Mouse (Mus musculus): ENCODE data around the gene Rpl18a.
"Not testable (repeated sequence)": the region's sequence is repeated elsewhere in the genome, so short reads cannot be mapped to it uniquely, and the experiment has no call there.

Rpl18a gene

GRCm38 (mm10) chr8:70902211-70902610 is 5.0 kb upstream of the Rpl18a start:
- DNase-seq = no peak

- no peak for DNase-seq
These were observed 3.7 kb upstream of the Rpl18a start for GRCm38 (mm10) chr8:70900872-70901387.

GRCm38 (mm10) chr8:70899226-70899625 is 2.0 kb upstream of the Rpl18a start:
- no peak for DNase-seq

- no peak for DNase-seq
These were observed 1.5 kb upstream of the Rpl18a start for GRCm38 (mm10) chr8:70898661-70899198.

DNA sequence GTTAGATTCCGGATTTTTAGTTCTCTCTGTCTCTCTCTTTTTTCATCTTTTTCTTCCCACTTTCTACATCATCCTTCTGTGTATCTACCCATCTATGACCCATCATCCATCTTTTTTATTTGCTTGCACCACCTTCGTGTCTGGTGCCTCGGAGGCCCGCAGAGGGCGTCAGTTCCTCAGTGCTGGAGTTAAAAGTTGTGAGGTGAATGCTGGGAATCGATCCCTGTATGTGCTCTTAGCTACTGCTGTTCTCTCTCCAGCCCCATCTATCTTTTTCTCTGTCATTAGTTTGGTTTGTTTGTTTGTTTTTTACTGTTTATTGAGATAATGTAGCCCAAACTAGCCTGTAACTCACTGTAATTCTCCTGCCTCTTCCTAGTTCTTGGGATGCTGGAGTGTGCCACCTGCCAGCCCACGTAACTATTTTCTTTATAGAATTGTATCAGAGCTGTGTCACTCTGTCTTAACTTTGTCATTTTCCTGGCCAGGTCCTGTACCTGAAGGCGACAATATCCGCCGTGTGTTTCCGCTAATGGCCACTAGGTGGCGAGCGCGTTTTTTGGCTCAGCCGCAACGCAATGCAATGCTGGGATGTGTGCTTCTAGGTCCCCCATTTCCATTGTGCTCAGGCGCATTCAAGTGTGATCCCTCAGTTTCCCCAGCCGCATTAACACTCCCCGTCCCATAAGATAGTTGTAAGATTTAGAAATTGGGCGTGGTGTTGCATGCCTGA is 635 bp upstream of the Rpl18a start:
- DNase-seq = peak; percentile 83 to 86

GRCm38 (mm10) chr8:70896316-70897020 is 744 bp downstream of the Rpl18a start:
- DNase-seq = no peak

DNA sequence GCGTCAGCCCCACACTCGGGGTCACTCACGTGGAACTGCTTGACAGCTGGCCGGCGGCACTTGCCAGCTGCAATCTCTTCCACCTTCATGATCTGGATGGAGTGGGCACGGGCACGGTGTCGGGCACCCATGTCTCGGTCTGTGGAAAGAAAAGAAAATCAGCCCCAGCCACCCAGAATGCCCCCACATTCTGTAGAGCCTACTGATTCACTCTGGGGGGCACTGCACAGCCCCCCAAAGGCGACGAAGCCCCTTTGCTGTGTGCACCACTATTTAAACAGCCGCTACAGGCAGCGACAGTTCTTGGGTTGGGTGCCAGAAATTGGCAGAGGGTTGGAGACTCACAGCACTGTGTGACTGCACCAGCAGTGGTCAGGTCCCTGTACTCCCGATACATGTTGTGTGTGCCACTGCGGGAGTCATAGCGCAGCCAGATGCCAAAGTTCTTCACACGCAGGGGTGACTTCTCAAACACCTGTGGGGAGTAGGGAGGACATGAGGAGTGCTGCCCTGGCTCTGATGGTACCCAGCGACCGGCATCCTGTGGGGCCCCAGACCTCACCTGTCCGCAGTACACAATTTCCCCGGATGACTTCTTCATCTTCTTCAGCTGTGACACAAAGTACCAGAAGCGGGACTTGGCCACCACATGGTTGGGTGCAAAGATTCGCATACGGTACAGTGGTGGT is 1.5 kb downstream of the Rpl18a start:
- DNase-seq = not testable (repeated sequence)

- peak in 1 of 2 experiments; percentile 3 for DNase-seq
These were observed 2.3 kb downstream of the Rpl18a start for GRCm38 (mm10) chr8:70894771-70895545.

- DNase-seq = no peak
These were observed 2.9 kb downstream of the Rpl18a start for GRCm38 (mm10) chr8:70894385-70894720.

GRCm38 (mm10) chr8:70893656-70894384 is 3.4 kb downstream of the Rpl18a start:
- peak; percentile 73 to 76 for DNase-seq

DNA sequence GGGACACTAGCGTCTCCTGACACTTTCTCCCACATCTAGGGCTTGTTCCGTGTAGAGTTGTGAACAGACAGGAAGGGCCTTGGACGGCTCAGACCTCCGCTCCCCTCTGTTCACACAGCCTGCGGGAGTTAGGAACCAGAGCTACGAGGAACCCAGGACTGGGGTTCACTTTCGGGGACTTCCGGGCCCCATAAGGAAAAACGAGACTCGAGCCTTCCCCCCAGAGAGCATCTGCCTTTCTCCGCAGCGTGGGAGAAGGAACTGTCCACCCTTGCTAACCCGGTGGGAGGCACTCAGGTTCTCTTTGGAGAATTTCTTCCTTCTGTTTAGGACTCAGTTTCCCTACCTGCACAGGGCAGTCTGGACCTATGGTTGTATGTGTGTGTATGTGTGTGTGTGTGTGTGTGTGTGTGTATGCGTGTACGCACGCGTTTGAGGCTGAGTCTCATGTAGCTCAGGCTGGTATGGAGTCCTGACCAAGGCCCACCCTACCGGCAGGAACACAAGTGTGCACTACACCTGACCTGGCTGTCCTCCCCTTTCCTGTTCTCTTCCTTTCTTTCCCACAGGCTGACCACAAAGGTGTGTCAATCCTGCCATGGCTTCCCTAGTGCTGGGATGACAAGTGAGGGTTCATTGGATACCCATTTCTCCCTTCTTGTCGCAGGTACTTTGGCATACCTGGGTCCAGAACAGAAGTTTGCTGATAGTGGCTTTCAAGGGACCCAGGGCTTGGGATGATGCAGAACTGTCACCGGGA is 4.1 kb downstream of the Rpl18a start:
- no peak for DNase-seq

GRCm38 (mm10) chr8:70892022-70892895 is 5.0 kb downstream of the Rpl18a start, which contains the start of gene Slc5a5:
TSS of gene Slc5a5 (minus strand) at chr8:70892757.
- peak in 1 of 2 experiments; percentile 25 for DNase-seq

- peak in 1 of 2 experiments; percentile 49 for DNase-seq
These were observed 5.9 kb downstream of the Rpl18a start for GRCm38 (mm10) chr8:70891356-70891755.

- no peak for DNase-seq
These were observed 6.6 kb downstream of the Rpl18a start for GRCm38 (mm10) chr8:70890656-70891055.

DNA sequence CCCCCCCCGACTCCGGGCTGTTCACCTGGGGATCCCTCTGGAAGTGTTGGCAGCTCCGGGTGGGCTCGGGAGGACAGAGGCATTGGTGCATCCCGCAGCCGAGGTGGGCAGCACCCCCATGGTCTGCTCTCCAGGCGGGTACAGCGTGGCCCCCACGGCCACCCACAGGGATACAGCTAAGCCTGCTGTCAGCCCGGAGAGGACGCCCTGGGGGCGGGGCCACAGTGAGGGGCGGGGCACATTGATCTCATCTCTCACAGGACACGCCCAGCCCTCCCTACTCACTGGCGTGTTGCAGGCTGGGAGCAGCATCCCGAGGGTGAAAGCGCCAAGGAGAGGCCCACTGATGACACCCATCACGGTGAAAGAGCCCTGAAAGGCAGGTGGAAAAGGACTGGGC is 9.5 kb downstream of the Rpl18a start:
- peak; percentile 26 to 46 for DNase-seq

DNA sequence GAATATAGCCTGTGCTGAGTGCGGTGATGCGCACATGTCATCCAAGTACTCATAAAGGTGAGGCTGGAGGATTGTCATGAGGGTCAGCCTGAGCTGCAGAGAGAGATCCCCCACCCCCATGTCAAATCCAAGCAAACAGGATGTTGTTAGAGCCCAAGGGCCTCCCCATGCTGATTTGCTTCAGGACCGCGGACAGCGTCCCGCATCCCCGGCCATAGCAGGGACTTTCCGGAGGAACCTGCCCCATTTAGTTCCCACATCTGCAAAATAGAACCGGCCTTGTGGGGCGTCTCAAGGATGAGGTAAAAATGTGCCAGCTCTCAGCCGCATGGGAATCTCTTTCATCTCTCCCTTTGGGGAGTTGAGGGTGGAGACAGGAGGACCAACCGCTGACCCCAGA is 11.6 kb downstream of the Rpl18a start:
- no peak for DNase-seq

GRCm38 (mm10) chr8:70884683-70885082 is 12.5 kb downstream of the Rpl18a start:
- no peak for DNase-seq

- DNase-seq = no peak
These were observed 13.0 kb downstream of the Rpl18a start for GRCm38 (mm10) chr8:70884186-70884585.

- DNase-seq = no peak
These were observed 16.7 kb downstream of the Rpl18a start for GRCm38 (mm10) chr8:70880546-70880945.

- no peak for DNase-seq
These were observed 17.1 kb downstream of the Rpl18a start for GRCm38 (mm10) chr8:70880126-70880525.
